Mouse (Mus musculus) spleen, postnatal 36 days (tissue): Measurements from ENCODE around the gene Mthfd2l.

Experiments
- DNase-seq, 2 experiments: peaks; one replicate each; pipeline ENCODE4 v3.0.0; 2022; ENCODE audit warnings: low spot score in 2 of 2, mixed read lengths in 1 of 2

Gene Mthfd2l

GRCm38 (mm10) chr5:91048397-91048796 lies 117.5 kb downstream of the Mthfd2l start:
- no peak for DNase-seq
